In the genomic region with DNA sequence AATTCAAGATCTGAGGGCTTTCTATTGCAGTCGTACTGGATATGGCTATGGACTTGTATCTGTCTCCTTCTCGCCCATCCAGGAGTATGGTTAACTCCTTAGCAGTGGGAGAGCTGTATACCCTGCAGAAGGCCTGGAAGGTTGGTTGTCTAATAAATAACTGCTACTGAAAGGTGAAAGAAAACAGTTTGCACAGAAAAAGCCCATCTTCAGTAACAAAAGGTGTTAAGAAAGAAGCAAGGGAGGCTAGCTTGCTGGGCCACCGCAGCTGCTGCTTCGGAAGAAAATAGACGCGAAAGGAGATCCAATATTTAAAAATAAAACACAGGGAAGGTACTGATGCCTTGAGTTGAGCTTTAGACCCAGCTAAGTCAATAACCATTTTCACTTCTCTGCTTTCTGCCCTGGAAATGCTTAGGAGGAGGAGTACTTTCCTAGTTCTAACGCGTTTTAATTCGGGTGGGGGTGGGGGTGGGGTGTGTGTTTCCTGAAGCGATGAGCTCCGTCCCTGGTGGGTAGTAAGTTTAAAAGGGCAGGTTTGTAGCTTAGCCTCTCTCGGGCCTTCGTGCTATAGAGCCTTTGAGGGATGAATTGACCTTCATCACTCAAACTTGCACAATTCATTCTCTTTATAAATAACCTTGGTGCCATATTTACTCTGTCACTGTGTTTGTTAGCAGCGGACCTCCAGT, we compare ENCODE assay signal across 8 mouse cellular contexts. TPM values are rescaled to one million over a fixed set of nuclear protein-coding genes. Genes with fewer than 3 reads are reported as not detected.
DNase-seq lines count a peak whose midpoint lies in the region; ATAC-seq and TF ChIP-seq lines count a peak whose summit lies in the region.

No protein-coding gene starts in this region.

- H3K27me3 ChIP-seq in heart, embryonic 14.5 days (ENCODE audit: control insufficient read depth, insufficient read depth, low read length): no peaks in the 10 kb centered on the region
- no peaks in the 10 kb centered on the region for H3K27me3 ChIP-seq in MEL (ENCODE audit: control insufficient read depth in 1 of 2, insufficient read depth in 2 of 2, low read length in 2 of 2)
- H3K27me3 ChIP-seq in forebrain, embryonic 11.5 days (ENCODE audit: control insufficient read depth, insufficient read depth, low read length): no peaks in the 10 kb centered on the region
- H3K27me3 ChIP-seq in limb, embryonic 15.5 days: no peaks in the 10 kb centered on the region
- no peaks in the 10 kb centered on the region for H3K27me3 ChIP-seq in small intestine, adult 2 months (ENCODE audit: control insufficient read depth, insufficient read depth, low read length)

- no peak for TF ChIP-seq CTCF in MEL (IDR thresholded peaks at IDR 0.05 in 2 of 3, conservative IDR thresholded peaks at IDR 0.05 in 1 of 3; ENCODE audit: control insufficient read depth in 1 of 3, insufficient read depth in 1 of 3, low read depth in 2 of 3, low read length in 3 of 3, poor library complexity in 1 of 3, severe bottlenecking in 1 of 3)
- TF ChIP-seq CTCF in small intestine, adult 2 months (IDR thresholded peaks at IDR 0.05; ENCODE audit: extremely low read depth, insufficient read length, insufficient replicate concordance, low read depth, low read length): no peak

- no peak for DNase-seq in heart, postnatal 25 days (ENCODE audit: low spot score)
- peak; percentile 44 for DNase-seq in MEL (ENCODE audit: low read depth, low spot score)
- no peak for DNase-seq in forebrain, embryonic 11.5 days (ENCODE audit: low spot score)
- DNase-seq in spleen, adult 12 weeks (ENCODE audit: low spot score): no peak
- no peak for DNase-seq in urinary bladder, postnatal 4 days (ENCODE audit: low spot score in 2 of 2)

- no peak for ATAC-seq in heart, embryonic 14.5 days (ENCODE audit: insufficient number of reproducible peaks, insufficient read depth, low FRiP score, low read depth)
- ATAC-seq in forebrain, embryonic 11.5 days (replicated peaks; ENCODE audit: low FRiP score): no peak; the same call in 1 of the 2 replicates
- no peak for ATAC-seq in limb, embryonic 15.5 days (ENCODE audit: insufficient number of reproducible peaks, low FRiP score, low TSS enrichment, low read depth)

- no peaks in the 10 kb centered on the region for H3K36me3 ChIP-seq in heart, embryonic 14.5 days (ENCODE audit: control insufficient read depth, insufficient read depth, low read length)
- peaks cover 0 to 3% of the 10 kb centered on the region in 2 experiments; a peak in 1 of 4 replicates for H3K36me3 ChIP-seq in MEL (ENCODE audit: control insufficient read depth in 1 of 2, insufficient read depth in 2 of 2, low read length in 2 of 2)
- no peaks in the 10 kb centered on the region for H3K36me3 ChIP-seq in forebrain, embryonic 11.5 days (ENCODE audit: control insufficient read depth, insufficient read depth, low read length)
- no peaks in the 10 kb centered on the region for H3K36me3 ChIP-seq in limb, embryonic 15.5 days
- no peaks in the 10 kb centered on the region for H3K36me3 ChIP-seq in small intestine, adult 2 months (ENCODE audit: control insufficient read depth, insufficient read depth, low read length)

- no peaks in the 10 kb centered on the region for H3K9me3 ChIP-seq in heart, embryonic 14.5 days (ENCODE audit: control insufficient read depth, low read length)
- H3K9me3 ChIP-seq in MEL (replicated peaks; ENCODE audit: insufficient read depth, low read length): no peaks in the 10 kb centered on the region
- H3K9me3 ChIP-seq in forebrain, embryonic 11.5 days (ENCODE audit: control insufficient read depth, low read length): no peaks in the 10 kb centered on the region
- no peaks in the 10 kb centered on the region for H3K9me3 ChIP-seq in limb, embryonic 15.5 days

- H3K4me1 ChIP-seq in heart, embryonic 14.5 days (ENCODE audit: control insufficient read depth in 2 of 2, insufficient read depth in 2 of 2, low read length in 2 of 2): peaks cover 0 to 5% of the 10 kb centered on the region in 2 experiments; a peak in 2 of 4 replicates
- peaks cover 0 to 3% of the 10 kb centered on the region in 2 experiments; a peak in 2 of 4 replicates for H3K4me1 ChIP-seq in MEL (ENCODE audit: control insufficient read depth in 1 of 2, insufficient read depth in 2 of 2, low read length in 2 of 2)
- no peaks in the 10 kb centered on the region for H3K4me1 ChIP-seq in forebrain, embryonic 11.5 days (replicated peaks; ENCODE audit: control insufficient read depth, insufficient read depth, low read length)
- peaks cover 5% of the 10 kb centered on the region; the same call in 1 of the 2 replicates for H3K4me1 ChIP-seq in limb, embryonic 15.5 days
- H3K4me1 ChIP-seq in small intestine, adult 2 months (ENCODE audit: control insufficient read depth, insufficient read depth, insufficient read length, low read length): peaks cover 5% of the 10 kb centered on the region; the same call in 1 of the 2 replicates

- no peak for TF ChIP-seq RAD21 in MEL (IDR thresholded peaks at IDR 0.05; ENCODE audit: low read depth, low read length)

- peak overlapping the region; percentile 73 for H3K9ac ChIP-seq in heart, embryonic 14.5 days (ENCODE audit: low read length)
- peak overlapping the region; percentile 83 for H3K9ac ChIP-seq in MEL (ENCODE audit: control insufficient read depth, low read depth, low read length, poor library complexity, severe bottlenecking)
- peak overlapping the region; percentile 70 for H3K9ac ChIP-seq in forebrain, embryonic 11.5 days (ENCODE audit: low read length)
- peak overlapping the region; percentile 52; the same call in 1 of the 2 replicates for H3K9ac ChIP-seq in limb, embryonic 15.5 days

- TF ChIP-seq EP300 in MEL (IDR thresholded peaks at IDR 0.05; ENCODE audit: low read depth in 1 of 2, low read length in 2 of 2): no peak

- no peak overlapping the region for H3K27ac ChIP-seq in heart, embryonic 14.5 days (replicated peaks in 1 of 2; ENCODE audit: control insufficient read depth in 1 of 2, insufficient read depth in 1 of 2, low read depth in 2 of 2, low read length in 2 of 2)
- H3K27ac ChIP-seq in MEL (ENCODE audit: control insufficient read depth, low read depth, low read length): peak overlapping the region; percentile 40
- no peak overlapping the region for H3K27ac ChIP-seq in forebrain, embryonic 11.5 days (ENCODE audit: low read depth, low read length)
- H3K27ac ChIP-seq in limb, embryonic 15.5 days: no peak overlapping the region
- no peak overlapping the region for H3K27ac ChIP-seq in small intestine, adult 2 months (ENCODE audit: insufficient read depth, low read depth, low read length)

- no peak for TF ChIP-seq POLR2A in MEL (IDR thresholded peaks at IDR 0.05; ENCODE audit: control insufficient read depth in 1 of 2, insufficient read depth in 1 of 2, low read depth in 1 of 2, low read length in 2 of 2, poor library complexity in 1 of 2)
- no peak for TF ChIP-seq POLR2A in small intestine, adult 2 months (IDR thresholded peaks at IDR 0.05; ENCODE audit: low read depth, low read length)

- no peaks in the 10 kb centered on the region for H3K79me2 ChIP-seq in MEL (ENCODE audit: control insufficient read depth, insufficient read depth, low read length, poor library complexity)

- WGBS in heart, embryonic 14.5 days: 19% methylated on average over 14 of the region's 14 CpGs
- 23% methylated on average over 14 of the region's 14 CpGs for WGBS in forebrain, embryonic 11.5 days
- 26% methylated on average over 14 of the region's 14 CpGs for WGBS in limb, embryonic 15.5 days
- 24% methylated on average over 14 of the region's 14 CpGs for WGBS in small intestine, adult 2 months

- H3K4me3 ChIP-seq in heart, embryonic 14.5 days (ENCODE audit: control insufficient read depth in 1 of 2, insufficient read depth in 1 of 2, low read depth in 1 of 2, low read length in 2 of 2): peak overlapping the region; percentile 59 to 95
- H3K4me3 ChIP-seq in MEL (ENCODE audit: control insufficient read depth in 1 of 2, insufficient read depth in 1 of 2, low read depth in 2 of 2, low read length in 2 of 2): peak overlapping the region; percentile 96 to 100
- H3K4me3 ChIP-seq in forebrain, embryonic 11.5 days (ENCODE audit: low read depth, low read length): peak overlapping the region; percentile 55
- H3K4me3 ChIP-seq in limb, embryonic 15.5 days: peak overlapping the region; percentile 62
- peak overlapping the region; percentile 78 for H3K4me3 ChIP-seq in small intestine, adult 2 months (ENCODE audit: low read depth, low read length)

- peak overlapping the region; percentile 66 for H3K4me2 ChIP-seq in heart, embryonic 14.5 days (ENCODE audit: low read length)
- peak overlapping the region; percentile 59 for H3K4me2 ChIP-seq in forebrain, embryonic 11.5 days (ENCODE audit: low read depth, low read length, severe bottlenecking)
- peak overlapping the region; percentile 72 for H3K4me2 ChIP-seq in limb, embryonic 15.5 days

- intact Hi-C loops in heart, postnatal 25 days (cut with DNase I): no loop called here

RNA-seq across cellular contexts. Expression of gene Usp45, which starts 0.6 kb away (rescaled TPM):
- 6.9 and 11.2 TPM in 2 replicates for polyA plus RNA-seq in heart, embryonic 14.5 days (2014; fragmentation: Nextera tagmentation; extraction: Ambion mirVana)
- total RNA-seq in heart, postnatal 25 days (2021): 10 to 100 TPM; 11.3 to 14.7 TPM
- 8.2 and 8.7 TPM in 2 replicates for total RNA-seq in MEL (2012; rRNA removed)
- 1 to 10 TPM in 1 of 2 experiments, not detected in 1; 6.4 TPM for polyA plus RNA-seq in MEL (2012; ENCODE audit: insufficient read depth in 1 of 2, insufficient read length in 2 of 2, low read depth in 1 of 2, low replicate concordance in 2 of 2, missing spikeins in 1 of 2)
- 11.9 and 14.5 TPM in 2 replicates for polyA plus RNA-seq in forebrain, embryonic 11.5 days (2014; fragmentation: Nextera tagmentation; extraction: Ambion mirVana)
- polyA plus RNA-seq in limb, embryonic 15.5 days (2015; fragmentation: Nextera tagmentation; extraction: Ambion mirVana): 7.0 and 7.4 TPM in 2 replicates
- polyA plus RNA-seq in small intestine, adult 2 months (2012; rRNA removed): 1.2 and 3.0 TPM in 2 replicates

RNA-seq across cellular contexts. Expression of gene Tstd3, which starts 0.7 kb away (rescaled TPM):
- 18.5 and 19.1 TPM in 2 replicates for polyA plus RNA-seq in heart, embryonic 14.5 days (2014; fragmentation: Nextera tagmentation; extraction: Ambion mirVana)
- 10 to 100 TPM; 17.5 to 19.4 TPM for total RNA-seq in heart, postnatal 25 days (2021)
- 11.7 and 13.7 TPM in 2 replicates for total RNA-seq in MEL (2012; rRNA removed)
- 10 to 100 TPM in 1 of 2 experiments, not detected in 1; 18.5 TPM for polyA plus RNA-seq in MEL (2012; ENCODE audit: insufficient read depth in 1 of 2, insufficient read length in 2 of 2, low read depth in 1 of 2, low replicate concordance in 2 of 2, missing spikeins in 1 of 2)
- polyA plus RNA-seq in forebrain, embryonic 11.5 days (2014; fragmentation: Nextera tagmentation; extraction: Ambion mirVana): 20.4 and 23.9 TPM in 2 replicates
- 6.6 and 7.3 TPM in 2 replicates for polyA plus RNA-seq in limb, embryonic 15.5 days (2015; fragmentation: Nextera tagmentation; extraction: Ambion mirVana)
- 1.3 and 2.8 TPM in 2 replicates for polyA plus RNA-seq in small intestine, adult 2 months (2012; rRNA removed)

RNA-seq across cellular contexts. Expression of gene Ccnc, which starts 38.8 kb away (rescaled TPM):
- 24.2 and 29.5 TPM in 2 replicates for polyA plus RNA-seq in heart, embryonic 14.5 days (2014; fragmentation: Nextera tagmentation; extraction: Ambion mirVana)
- total RNA-seq in heart, postnatal 25 days (2021): 10 to 100 TPM; 14.4 to 17.9 TPM
- 16.0 and 20.0 TPM in 2 replicates for total RNA-seq in MEL (2012; rRNA removed)
- polyA plus RNA-seq in MEL (2012; ENCODE audit: insufficient read depth in 1 of 2, insufficient read length in 2 of 2, low read depth in 1 of 2, low replicate concordance in 2 of 2, missing spikeins in 1 of 2): 100 to 1,000 TPM in 1 of 2 experiments, 10 to 100 TPM in 1; 14.7 to 196 TPM
- 70.2 and 73.3 TPM in 2 replicates for polyA plus RNA-seq in forebrain, embryonic 11.5 days (2014; fragmentation: Nextera tagmentation; extraction: Ambion mirVana)
- polyA plus RNA-seq in limb, embryonic 15.5 days (2015; fragmentation: Nextera tagmentation; extraction: Ambion mirVana): 36.9 and 39.4 TPM in 2 replicates
- polyA plus RNA-seq in small intestine, adult 2 months (2012; rRNA removed): 0.93 and 1.7 TPM in 2 replicates
